Mouse (Mus musculus) kidney, postnatal 36 days (tissue): ENCODE measurements around the gene Mup12.
"Not testable (repeated sequence)": the region's sequence is repeated elsewhere in the genome, so short reads cannot be mapped to it uniquely, and the experiment has no call there.

ENCODE experiments used
- DNase-seq, 2 experiments: peaks; one replicate each; pipeline ENCODE4 v3.0.0; 2021 to 2022; ENCODE audit warnings: mixed read lengths in 2 of 2

Mup12 gene

DNA sequence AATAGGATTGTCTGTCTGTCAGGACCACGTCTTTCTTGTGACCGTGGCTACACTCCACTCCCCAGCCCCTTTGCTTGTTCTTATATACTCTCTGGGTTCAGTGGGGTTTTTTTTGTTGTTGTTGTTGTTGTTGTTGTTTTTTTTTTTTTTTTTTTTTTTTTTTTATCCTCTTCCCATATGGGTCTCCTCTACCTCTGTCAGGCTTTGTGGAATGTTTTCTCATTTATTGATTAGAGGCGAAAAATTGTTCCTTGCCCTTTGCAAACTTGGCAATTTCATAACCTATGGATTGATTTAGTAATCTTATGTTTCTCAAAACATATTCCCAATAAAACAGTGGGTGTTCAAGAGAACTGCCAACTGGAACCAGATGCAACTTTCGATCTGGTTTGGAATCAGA is at the start of gene Mup12:
Gene Mup12 (minus strand): TSS at position 101 of the 400 bp plus-strand sequence.
- DNase-seq, result not testable (repeated sequence)
